Mouse (Mus musculus) spleen, adult 2 months (tissue): ENCODE measurements at regions not wholly inside any gene's neighbourhood (a gene's known extent, or its start where the extent isn't known, plus 50 kb on each side); places are given as distances from the start of the nearest gene placed in this dataset.

ENCODE experiments used
- CTCF ChIP-seq: fragments of 200-500 bp; IDR thresholded peaks from 2 replicates; pipeline ENCODE4 v1.5.1; 2011; ENCODE audit warnings: mild to moderate bottlenecking, inconsistent platforms; ENCODE audit not compliant: insufficient read depth, insufficient read length, insufficient replicate concordance; ENCODE audit errors: extremely low read depth
- POLR2A ChIP-seq: fragments of 200-500 bp; IDR thresholded peaks from 2 replicates; pipeline ENCODE4 v1.6.1; 2011; ENCODE audit warnings: low read depth, low read length, inconsistent platforms

- TF ChIP-seq POLR2A, result no peak
- no peak for TF ChIP-seq CTCF
Measured at GRCm38 (mm10) chr1:154292729-154293128, 91.7 kb downstream of the Zfp648 start.
